Mouse (Mus musculus) neural tube, embryonic 11.5 days (tissue): Measurements from ENCODE around the gene Gas1. TPM values are rescaled to one million over a fixed set of nuclear protein-coding genes. Genes with fewer than 3 reads are reported as not detected.

ENCODE experiments used
- ATAC-seq: fragments of 200-750 bp; cut with Nextera tagmentation; 2 replicates; pipeline ENCODE4 v1.8.0; 2017; ENCODE audit warnings: moderate number of reproducible peaks, mild to moderate bottlenecking, moderate TSS enrichment, moderate library complexity; ENCODE audit not compliant: insufficient read depth, low FRiP score, low TSS enrichment
- DNase-seq: peaks from one replicate; pipeline ENCODE4 v3.0.0-alpha.2; 2015; ENCODE audit warnings: low spot score
- H3K27ac ChIP-seq: fragments of 300-500 bp; sonication (generic); 2 replicates; pipeline ENCODE4 v1.5.1; 2014; ENCODE audit warnings: low read depth, mild to moderate bottlenecking, low read length
- H3K27me3 ChIP-seq: fragments of 300-500 bp; sonication (generic); 2 replicates; pipeline ENCODE4 v1.6.1; 2014; ENCODE audit warnings: mild to moderate bottlenecking, low read length, mixed read lengths; ENCODE audit not compliant: control insufficient read depth, insufficient read depth
- H3K36me3 ChIP-seq: fragments of 300-500 bp; sonication (generic); 2 replicates; pipeline ENCODE4 v1.6.1; 2014; ENCODE audit warnings: mild to moderate bottlenecking, low read length, moderate library complexity, mixed read lengths; ENCODE audit not compliant: control insufficient read depth, insufficient read depth
- H3K4me1 ChIP-seq: fragments of 300-500 bp; sonication (generic); 2 replicates; pipeline ENCODE4 v1.6.1; 2014; ENCODE audit warnings: low read length, mixed read lengths; ENCODE audit not compliant: control insufficient read depth, insufficient read depth
- H3K4me2 ChIP-seq: fragments of 300-500 bp; sonication (generic); 2 replicates; pipeline ENCODE4 v1.6.1; 2014; ENCODE audit warnings: low read depth, mild to moderate bottlenecking, moderate library complexity
- H3K4me3 ChIP-seq: fragments of 300-500 bp; sonication (generic); 2 replicates; pipeline ENCODE4 v1.5.1; 2014; ENCODE audit warnings: low read depth, low read length
- H3K9ac ChIP-seq: fragments of 300-500 bp; sonication (generic); 2 replicates; pipeline ENCODE4 v1.6.1; 2014; ENCODE audit warnings: mild to moderate bottlenecking, low read length
- H3K9me3 ChIP-seq: fragments of 300-500 bp; sonication (generic); 2 replicates; pipeline ENCODE4 v1.6.1; 2016; ENCODE audit warnings: low read length; ENCODE audit not compliant: control insufficient read depth
- WGBS: fragments of 180-500 bp; shearing (Covaris S2); extraction: QIAGEN DNeasy Blood & Tissue Kit; methylation state at CpG from one replicate; pipeline ENCODE4 v1.1.7; 2014; 5-methylcytosine and 5-hydroxymethylcytosine counted together
- polyA plus RNA-seq: library from polyadenylated mRNA; unstranded; fragments of >200 nt; fragmentation: Nextera tagmentation; extraction: Ambion mirVana; gene quantifications from 2 replicates; pipeline ENCODE4 v1.2.1, GENCODE M21; 2014

Gene Gas1
- polyA plus RNA-seq, 1 experiment from 2014 or later, result 168 TPM

- no peaks in the 10 kb centered on the region for H3K27me3 ChIP-seq
- no peak overlapping the region for H3K9ac ChIP-seq
- no peaks in the 10 kb centered on the region for H3K9me3 ChIP-seq
- H3K4me3 ChIP-seq, result no peak overlapping the region
- 14% methylated on average over 7 of the region's 7 CpGs for WGBS
- H3K36me3 ChIP-seq, result no peaks in the 10 kb centered on the region
- no peak for ATAC-seq
- no peak overlapping the region for H3K4me2 ChIP-seq
- no peak for DNase-seq
- no peak overlapping the region for H3K27ac ChIP-seq
- H3K4me1 ChIP-seq, result peaks cover 41% of the 10 kb centered on the region
These were observed 52.7 kb downstream of the Gas1 start for GRCm38 (mm10) chr13:60124456-60124855.
